Mouse (Mus musculus) left cerebral cortex, adult 6 months (tissue): ENCODE data around the gene Lsp1. TPM values are rescaled to one million over a fixed set of nuclear protein-coding genes. Genes with fewer than 3 reads are reported as not detected.

Source experiments
- long read RNA-seq, 2 experiments: library from polyadenylated mRNA; unstranded; transcript quantifications; one replicate each; pipeline ENCODE4 v2.0.0; 2019 to 2020
- polyA plus RNA-seq: library from polyadenylated mRNA; unstranded; fragments of <200 nt; fragmentation: Nextera tagmentation; gene quantifications from 2 replicates; pipeline ENCODE4 v1.2.3, GENCODE M21; 2021

Lsp1 gene
- polyA plus RNA-seq = 3.4 and 4.0 TPM in 2 replicates
- long read RNA-seq, experiment 1, transcript Lsp1-211 (11 exons, 1,910 nt) = major isoform, 7 of 25 reads
- long read RNA-seq, experiment 1, partial matches to known transcripts = 1 of 25 reads
- long read RNA-seq, experiment 1, other reads (novel, unspliced or antisense) = 13 of 25 reads
- long read RNA-seq, experiment 2, partial matches to known transcripts = 3 of 9 reads
- long read RNA-seq, experiment 2, other reads (novel, unspliced or antisense) = 5 of 9 reads

GRCm38 (mm10) chr7:142460636-142461077 is at the start of gene Lsp1:
Gene Lsp1, plus strand, starts transcription at chr7:142460809.

GRCm38 (mm10) chr7:142434137-142434865 is 26.3 kb upstream of the Lsp1 start, which contains the start of gene Syt8:
Gene Syt8, plus strand, starts transcription at chr7:142434850.

GRCm38 (mm10) chr7:142441585-142441984 is 19.0 kb upstream of the Lsp1 start, which contains the start of gene Tnni2:
Gene Tnni2, plus strand, starts transcription at chr7:142441808.

GRCm38 (mm10) chr7:142498575-142498974 is 38.0 kb downstream of the Lsp1 start, which contains the start of gene Tnnt3:
Gene Tnnt3, plus strand, starts transcription at chr7:142498836.

DNA sequence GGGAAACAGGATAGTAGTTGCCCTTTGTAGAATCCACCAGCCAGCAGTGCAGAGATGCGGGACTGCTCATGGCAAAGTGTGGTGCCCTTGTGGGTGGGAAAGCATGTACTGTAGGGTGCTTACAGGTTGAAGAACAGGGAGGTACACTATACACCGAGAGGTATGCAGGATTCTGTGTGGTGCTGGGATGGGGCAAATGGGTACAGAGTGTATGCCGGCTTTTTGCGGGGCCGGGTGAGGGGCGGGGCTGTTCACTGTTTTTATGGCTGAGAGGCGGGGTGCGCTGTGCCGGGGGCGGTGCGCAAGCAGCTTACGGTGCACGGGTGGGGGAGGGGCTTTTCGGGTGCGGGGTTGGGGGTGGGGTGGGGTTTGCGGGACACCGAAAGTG is 72.1 kb downstream of the Lsp1 start, which contains the start of gene Mrpl23:
Mrpl23 (plus strand) TSS at position 16 of the 388 bp plus-strand sequence.

Other genes with a start within 250 kb of the Lsp1 start
- not detected in 2 replicates for gene Gm7579, start 248.9 kb upstream of the Lsp1 start, polyA plus RNA-seq
- not detected in 2 replicates for gene Krtap5-5, start 230.8 kb upstream of the Lsp1 start, polyA plus RNA-seq
- not detected in 2 replicates for gene Gm40460, start 219.7 kb upstream of the Lsp1 start, polyA plus RNA-seq
- gene Gm2431, start 202.5 kb upstream of the Lsp1 start, polyA plus RNA-seq = not detected in 2 replicates
- not detected in 2 replicates for gene Gm4559, start 186.4 kb upstream of the Lsp1 start, polyA plus RNA-seq
- not detected in 2 replicates for gene Krtap5-1, start 163.7 kb upstream of the Lsp1 start, polyA plus RNA-seq
- gene Krtap5-4, start 157.3 kb upstream of the Lsp1 start, polyA plus RNA-seq = not detected in 2 replicates
- gene Ifitm10, start 87.1 kb upstream of the Lsp1 start, polyA plus RNA-seq = 30.4 and 46.7 TPM in 2 replicates
- gene Gm49369, start 78.1 kb upstream of the Lsp1 start, polyA plus RNA-seq = not detected in 2 replicates
- gene Ctsd, start 72.8 kb upstream of the Lsp1 start, polyA plus RNA-seq = 400 and 569 TPM in 2 replicates
- not detected in 2 replicates for gene Syt8, start 26.0 kb upstream of the Lsp1 start, polyA plus RNA-seq
- gene Tnni2, start 19.0 kb upstream of the Lsp1 start, polyA plus RNA-seq = 0.99 and 1.4 TPM in 2 replicates
- gene Tnnt3, start 38.0 kb downstream of the Lsp1 start, polyA plus RNA-seq = 0.30 TPM in 1 of 2 replicates, not detected in the other
- gene Mrpl23, start 71.9 kb downstream of the Lsp1 start, polyA plus RNA-seq = 30.3 and 54.8 TPM in 2 replicates
- gene Igf2, start 206.0 kb downstream of the Lsp1 start, polyA plus RNA-seq = 5.7 and 16.9 TPM in 2 replicates
- 0.03 TPM in 1 of 2 replicates, not detected in the other for gene Gm49394, start 209.1 kb downstream of the Lsp1 start, polyA plus RNA-seq